Mouse (Mus musculus): ENCODE results near the gene Ppfibp2.

DNA sequence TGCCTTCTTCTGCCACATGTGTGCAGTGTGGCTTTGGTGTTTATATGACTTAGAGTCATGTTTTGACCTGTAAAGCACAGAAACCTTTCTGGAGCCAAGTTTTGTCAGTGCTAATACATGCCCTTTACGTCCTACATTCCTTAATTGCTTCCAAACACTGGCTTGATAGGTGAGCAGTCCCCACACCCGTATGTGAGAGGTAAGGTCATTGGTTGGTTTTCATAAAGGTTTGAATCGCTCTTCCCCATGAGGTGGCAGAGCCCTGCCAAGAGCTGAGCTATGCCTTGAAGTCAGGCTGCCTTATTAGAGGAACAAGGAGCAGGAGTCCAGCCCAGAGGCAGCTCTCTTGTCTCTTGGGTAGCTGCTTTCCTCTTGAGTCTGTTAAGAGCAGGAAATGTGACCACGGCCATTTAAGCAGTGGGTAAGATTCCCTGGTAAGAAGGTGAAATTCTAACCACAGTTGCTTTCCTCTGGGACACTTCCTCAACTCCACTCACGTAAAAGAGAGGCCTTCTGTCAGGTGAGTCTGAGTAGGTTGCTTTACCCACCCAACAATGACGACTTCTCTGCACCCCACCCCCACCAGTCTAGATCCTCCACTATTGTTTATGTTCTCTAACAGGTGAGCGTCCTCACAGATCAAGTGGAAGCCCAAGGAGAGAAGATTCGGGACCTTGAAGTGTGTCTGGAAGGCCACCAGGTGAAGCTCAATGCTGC lies 90.4 kb downstream of the Ppfibp2 start:
- TF ChIP-seq POLR2A (IDR thresholded peaks at IDR 0.05; ENCODE audit: insufficient read length, low read depth), result no peak
- no peak for TF ChIP-seq MAX (IDR thresholded peaks at IDR 0.05; ENCODE audit: low read depth)
- TF ChIP-seq REST (IDR thresholded peaks at IDR 0.05; ENCODE audit: insufficient read depth, insufficient read length), result no peak
